Mouse (Mus musculus): ENCODE results near the gene Car5a.

DNA sequence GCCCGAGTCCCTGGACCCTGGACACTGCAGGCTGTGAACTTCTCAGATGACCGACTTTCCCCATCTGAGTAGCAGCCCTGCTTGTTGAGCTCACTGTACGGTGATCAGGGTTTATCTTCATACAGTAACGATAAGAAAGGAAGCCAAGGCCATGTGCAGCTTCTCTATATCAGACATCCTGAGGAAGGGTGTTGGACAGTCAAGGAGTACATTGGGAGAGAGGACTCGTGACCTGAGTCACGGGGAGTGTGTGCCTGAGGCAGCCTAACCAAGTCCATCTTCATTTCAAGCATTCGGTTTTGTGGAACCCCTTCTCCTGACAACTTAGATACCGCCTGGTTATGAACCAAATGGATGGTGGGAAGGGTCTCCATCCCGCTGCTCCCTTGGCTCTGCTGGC is 69.2 kb downstream of the Car5a start:
- no peak for TF ChIP-seq CTCF (IDR thresholded peaks at IDR 0.05; ENCODE audit: borderline replicate concordance, control insufficient read depth, extremely low read depth, insufficient read depth, low read length, poor library complexity)
- no peak for TF ChIP-seq POLR2A (IDR thresholded peaks at IDR 0.05; ENCODE audit: control insufficient read depth, extremely low read depth, insufficient read depth, low read length, poor library complexity)
